Mouse (Mus musculus) urinary bladder, adult 18-20 months (tissue): ENCODE results near the gene Kntc1.
A peak's percentile ranks its signal among the peaks of the same experiment; 100 is the strongest.
"Not testable (repeated sequence)": the region's sequence is repeated elsewhere in the genome, so short reads cannot be mapped to it uniquely, and the experiment has no call there.

Experiments used
- DNase-seq, 2 experiments: peaks; one replicate each; pipeline ENCODE4 v3.0.0; 2022; ENCODE audit warnings: low spot score in 2 of 2, mixed read lengths in 2 of 2

The Kntc1 gene

DNA sequence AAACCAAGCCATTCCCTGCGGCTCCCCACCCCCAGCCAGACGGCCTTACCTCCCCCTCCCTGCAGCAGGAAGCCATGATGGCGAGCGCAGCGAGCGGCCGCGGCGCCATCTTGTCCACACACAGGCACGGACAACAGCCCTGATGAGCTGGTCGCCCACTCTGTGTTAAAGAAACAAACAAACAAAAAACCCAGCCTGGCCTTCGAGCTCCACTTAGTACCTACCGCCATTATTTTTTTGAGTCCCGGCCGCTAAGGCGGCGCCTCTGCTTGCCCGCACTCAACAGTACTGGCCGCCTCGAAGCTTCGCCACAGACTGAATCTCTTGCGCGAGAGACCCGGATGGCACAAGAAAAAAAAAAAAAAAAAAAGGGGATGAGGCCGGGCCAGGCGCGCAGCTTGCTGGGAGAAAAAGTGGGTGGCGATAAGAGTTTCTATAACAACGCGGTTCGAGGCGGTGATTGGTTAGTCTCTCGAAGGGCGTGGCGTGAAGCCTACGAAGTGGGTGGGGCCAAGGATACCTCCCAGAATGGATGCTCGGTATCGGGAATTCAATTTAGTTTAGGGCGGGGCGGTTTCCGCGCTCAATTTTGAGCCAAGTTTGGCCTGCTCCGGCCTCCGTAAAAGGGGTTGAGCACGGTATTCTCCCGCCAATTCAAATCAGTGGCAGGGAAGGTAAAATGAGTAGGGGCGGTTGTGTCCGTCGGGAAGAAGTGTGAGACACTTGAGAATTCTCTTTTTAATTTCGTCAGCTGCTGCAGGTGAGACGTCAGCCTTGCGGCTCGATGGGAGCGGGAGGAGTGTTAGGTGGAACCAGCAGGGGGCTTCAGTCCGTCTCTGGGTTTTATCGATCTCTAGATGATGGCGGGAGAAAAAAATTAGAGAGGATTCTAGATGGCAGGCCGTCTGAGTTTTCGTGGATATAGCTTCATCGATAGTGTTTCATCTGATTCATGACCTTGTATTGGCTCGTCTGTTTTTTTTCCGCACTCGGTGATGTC is at the start of gene Kntc1, which contains the start of gene Rsrc2:
Gene Kntc1, plus strand, starts transcription at position 652 of the 1,000 bp plus-strand sequence.
Gene Rsrc2, minus strand, starts transcription at position 350 of the 1,000 bp plus-strand sequence.
- DNase-seq: peak; percentile 99

DNA sequence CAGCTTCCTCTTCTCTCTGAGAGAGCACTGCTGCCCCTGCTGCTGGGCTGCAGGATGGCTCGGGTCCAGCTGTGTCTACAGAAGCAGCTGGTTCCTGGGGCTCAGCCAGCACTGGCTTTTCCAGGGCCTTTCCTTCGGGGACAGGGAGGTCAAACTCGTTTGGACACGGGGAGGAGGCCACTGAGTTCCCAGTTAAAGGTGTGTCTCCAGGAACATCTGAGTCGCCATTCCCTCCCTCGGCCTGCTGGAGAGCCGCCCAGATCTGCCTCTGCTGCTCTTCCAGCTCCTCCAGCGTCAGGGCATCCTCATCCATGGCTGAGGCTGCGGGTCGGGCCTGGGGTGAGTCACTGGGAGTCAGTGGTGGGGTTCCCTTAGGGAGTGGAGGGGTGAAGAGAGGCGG is 48.9 kb upstream of the Kntc1 start:
- peak in 1 of 2 experiments; percentile 49 for DNase-seq

DNA sequence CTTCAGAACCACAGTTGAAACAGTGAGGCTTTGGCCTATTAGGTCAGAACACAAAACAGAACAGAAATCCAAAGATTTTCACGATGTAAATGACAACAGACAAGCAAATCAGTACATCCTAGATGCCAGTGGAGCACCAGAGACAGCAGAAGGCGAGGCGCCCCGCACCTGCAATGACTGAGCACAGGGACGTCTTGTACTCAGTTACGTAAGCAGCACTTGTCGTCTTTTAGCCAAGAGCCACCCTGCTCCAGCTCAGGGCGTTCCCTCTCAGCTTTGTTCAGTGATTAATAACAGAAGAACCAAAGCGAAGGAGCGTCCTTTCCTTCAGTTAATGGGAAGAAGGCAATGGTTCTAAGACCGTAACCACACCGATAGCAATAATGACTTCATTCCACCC is 40.9 kb upstream of the Kntc1 start:
- DNase-seq: peak in 1 of 2 experiments; percentile 15

DNA sequence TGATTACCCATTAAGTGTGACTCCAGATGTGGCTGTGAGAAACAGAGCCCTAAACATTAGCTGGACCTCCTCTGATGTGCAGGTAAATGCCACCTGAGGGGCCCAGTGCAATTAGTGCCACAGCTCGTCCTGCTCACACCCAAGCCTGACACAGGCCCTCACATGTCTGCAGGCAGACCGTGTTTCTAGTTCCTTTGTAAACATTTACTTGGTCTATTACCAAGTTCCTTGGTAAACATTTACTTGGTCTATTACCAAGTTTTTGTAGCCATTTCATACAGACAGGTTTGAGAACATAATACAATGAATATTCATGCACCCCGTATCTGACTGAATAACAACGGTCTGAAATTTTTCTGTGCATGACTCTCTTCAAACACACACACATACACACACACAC is 39.9 kb upstream of the Kntc1 start:
- DNase-seq: peak in 1 of 2 experiments; percentile 45

DNA sequence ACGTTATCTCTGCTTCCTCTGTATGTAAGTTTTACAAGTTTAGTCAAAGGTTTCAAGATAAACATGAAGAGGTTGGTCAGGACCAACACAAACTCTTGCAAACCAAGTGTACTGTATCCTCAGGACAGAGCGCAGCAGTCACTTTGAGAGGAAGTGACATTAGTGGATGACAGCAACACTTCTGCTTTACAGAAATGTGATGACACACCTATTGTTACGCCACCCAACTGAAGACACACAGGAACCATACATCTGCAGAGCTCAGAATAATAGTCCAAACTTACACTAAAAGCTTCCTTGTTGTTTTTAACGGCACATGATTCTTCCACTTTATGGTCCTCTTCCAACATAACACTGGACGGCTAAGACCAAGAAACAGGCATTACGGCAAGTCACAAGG is 35.7 kb upstream of the Kntc1 start:
- no peak for DNase-seq

DNA sequence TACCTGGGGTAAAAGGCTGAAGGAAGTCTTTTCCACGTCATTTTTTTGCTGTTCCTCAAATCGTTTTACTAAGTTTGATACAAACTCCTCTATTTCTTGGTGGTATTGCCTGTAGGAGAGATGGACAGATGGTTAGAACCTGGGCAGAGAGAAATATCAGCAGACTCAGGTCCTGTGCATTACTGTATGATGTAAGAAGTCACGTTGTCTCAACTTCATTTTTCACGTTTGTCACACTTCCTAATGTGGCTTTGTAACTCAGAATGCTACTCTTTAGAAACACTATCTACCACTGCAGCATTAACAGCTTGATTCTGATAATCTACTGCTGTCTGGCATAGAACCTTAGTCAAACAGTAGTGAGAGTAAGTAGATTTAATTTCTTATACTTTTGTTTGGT is 34.9 kb upstream of the Kntc1 start:
- no peak for DNase-seq

DNA sequence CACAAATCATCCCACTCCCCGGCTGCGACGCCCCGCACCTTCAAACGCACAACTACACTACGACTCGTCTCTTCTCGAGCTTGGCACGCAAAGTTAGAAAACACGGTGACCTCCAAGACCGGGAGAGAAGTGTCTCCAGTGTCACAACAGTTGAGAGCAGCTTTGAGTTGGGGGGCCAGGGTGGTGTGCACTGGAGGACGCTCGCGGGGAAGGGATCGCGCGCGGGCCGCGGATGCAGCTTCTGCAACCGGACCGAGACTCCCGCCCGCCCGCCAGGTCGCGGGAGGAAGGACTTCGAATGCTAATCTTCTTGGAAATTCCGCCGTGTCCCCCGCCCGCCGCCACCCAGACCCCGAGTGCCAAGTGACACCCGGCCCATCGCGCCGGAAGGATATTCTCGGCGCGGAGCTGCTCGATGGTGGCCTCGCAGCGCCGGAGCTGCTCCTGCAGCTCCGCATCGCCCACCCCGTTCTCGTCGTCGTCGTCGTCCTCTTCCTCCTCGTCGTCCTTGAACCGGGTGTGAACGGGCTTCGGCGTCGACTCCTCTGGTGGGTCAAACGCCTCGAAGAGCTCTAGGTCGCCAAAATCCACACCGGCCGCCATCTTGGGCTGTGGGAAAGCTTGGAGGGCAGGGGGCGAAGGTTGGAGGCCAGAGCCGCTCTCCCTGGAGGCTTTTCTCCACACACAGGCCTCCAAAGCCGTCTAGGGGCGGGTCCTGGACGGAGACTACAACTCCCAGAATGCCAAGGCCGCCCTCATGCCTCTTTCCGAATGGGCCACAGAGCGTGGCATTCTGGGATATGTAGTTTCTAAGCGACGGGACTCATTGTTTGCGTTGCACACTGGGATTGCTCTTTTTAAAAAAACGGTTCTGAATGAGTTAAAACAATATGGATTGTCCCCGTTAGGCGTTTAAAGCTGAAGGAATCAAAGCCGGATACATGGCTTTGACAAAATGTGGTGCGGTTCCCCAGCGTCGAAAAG is 28.9 kb upstream of the Kntc1 start, which contains the start of gene Zcchc8:
Gene Zcchc8, minus strand, starts transcription at position 773 of the 984 bp plus-strand sequence.
- peak; percentile 88 to 94 for DNase-seq

DNA sequence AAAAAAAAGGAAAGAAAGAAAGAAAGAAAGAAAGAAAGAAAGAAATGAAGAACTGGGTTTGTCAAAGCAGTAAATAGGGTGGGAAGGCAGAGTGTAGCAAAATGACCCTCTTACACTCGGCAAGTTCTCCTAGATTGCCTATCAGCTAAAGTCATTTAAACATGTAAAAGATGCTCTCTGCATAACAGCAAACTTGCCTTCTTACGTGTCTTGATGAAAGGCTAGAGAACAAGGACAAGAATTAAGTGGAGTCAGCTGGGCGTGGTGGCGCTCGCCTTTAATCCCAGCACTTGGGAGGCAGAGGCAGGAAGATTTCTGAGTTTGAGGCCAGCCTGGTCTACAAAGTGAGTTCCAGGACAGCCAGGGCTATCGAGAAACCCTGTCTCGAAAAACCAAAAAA is 25.7 kb upstream of the Kntc1 start:
- not testable (repeated sequence) for DNase-seq

DNA sequence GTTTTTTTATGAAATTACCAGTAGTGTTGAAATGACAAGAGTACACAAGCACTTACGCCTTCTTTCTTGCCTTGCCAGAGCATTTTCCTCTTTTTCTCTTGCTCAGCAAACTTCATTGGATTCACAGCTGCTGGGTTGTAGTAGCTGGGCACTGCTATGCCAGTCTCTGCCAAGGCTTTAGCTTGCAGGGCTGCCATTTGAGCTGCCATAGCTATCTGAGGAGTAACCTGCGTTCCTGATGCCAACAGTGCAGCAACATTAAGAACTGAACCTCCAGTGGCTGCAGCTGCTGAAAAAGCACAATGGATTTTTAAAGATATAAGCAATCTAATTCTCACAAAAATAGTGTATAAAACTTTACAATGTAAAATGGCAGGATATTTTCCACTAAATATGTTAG is 18.5 kb upstream of the Kntc1 start:
- DNase-seq: no peak

DNA sequence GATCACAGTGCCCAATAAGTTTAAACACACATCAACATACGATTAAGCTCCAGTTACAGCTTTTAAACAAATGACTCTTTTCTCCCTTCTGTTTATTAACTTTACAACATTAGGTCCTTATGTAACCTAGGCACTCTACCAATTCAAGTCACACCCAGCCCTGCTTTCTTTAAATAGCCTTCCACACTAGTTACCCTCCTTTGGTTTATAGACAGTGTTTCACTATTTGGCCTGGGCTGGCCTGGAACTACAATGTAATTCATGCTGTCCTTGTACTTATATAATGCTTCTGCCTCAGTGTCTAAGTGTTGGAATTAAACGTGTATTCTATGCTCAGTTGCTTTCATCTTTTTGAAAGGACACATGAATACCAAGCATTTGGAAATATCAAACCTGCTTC is 5.2 kb upstream of the Kntc1 start:
- DNase-seq: no peak

DNA sequence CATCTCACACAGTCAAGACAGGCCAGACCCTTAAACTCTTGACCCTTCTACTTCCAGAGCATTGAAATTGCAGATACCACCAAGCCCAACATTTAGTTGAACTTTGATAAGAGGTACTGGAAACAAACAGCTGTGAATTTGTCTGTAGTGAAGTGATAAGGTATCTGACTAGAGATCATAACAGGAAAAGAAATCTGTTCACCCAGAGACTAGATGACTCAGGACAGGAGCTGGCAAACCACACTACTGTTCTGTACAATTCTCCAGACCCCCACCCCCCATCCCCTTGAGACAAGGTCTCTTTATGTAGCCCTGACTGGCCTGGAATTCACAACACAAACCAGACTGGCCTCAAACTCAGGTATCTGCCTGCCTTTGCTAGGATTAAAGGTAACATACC is 3.3 kb upstream of the Kntc1 start:
- no peak for DNase-seq

DNA sequence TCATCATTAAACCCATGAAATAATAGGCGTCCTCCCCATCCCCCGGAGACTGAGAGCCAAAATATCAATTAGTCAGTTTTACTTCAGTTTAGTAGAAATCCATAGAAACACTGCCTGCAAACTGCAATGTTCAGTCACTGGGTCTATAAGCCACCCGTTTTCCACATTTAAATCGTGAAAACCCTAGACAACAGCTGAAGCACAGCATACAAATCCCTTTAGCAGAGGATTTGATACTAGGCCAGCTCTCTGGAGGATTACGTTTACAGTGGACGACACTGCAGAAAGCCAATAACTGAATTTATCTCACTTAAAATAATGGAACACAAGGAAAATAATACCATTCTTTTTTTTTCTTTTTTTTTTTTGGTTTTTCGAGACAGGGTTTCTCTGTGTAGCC is 1.9 kb upstream of the Kntc1 start:
- DNase-seq: no peak

DNA sequence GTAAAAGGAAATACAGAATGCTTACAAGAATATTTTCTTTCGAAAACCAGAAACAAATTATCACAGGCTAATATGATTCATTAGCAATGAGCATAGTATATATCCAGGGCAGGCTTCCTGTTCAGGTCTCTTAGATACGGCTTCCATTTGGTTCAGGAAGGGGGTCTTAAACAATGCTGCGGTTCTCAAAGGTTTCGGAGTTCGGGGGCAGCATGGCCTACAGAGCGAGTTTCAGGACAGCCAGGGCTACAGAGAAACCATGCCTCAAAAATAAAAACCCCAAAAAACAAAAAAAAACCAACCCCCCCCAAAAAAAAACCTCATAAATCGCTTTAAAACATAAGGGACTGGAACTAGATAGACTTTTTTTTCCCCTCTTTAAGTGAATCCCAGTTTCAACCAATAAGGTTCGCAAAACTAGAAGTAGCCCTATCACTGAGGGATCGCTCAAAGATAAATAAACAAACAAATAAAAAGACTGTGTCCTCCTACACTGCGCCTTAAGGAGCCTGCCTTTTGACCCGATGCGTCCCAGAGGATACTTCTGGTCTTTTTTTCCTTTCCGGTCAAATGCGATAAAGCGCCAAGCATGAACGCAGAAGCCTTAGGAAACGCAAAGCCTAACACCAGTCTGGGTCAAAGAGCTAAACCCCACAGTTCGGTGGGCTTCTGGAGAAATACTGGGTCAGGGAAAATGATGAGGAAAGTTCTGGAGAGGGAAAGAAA is 1.0 kb upstream of the Kntc1 start:
- no peak for DNase-seq

DNA sequence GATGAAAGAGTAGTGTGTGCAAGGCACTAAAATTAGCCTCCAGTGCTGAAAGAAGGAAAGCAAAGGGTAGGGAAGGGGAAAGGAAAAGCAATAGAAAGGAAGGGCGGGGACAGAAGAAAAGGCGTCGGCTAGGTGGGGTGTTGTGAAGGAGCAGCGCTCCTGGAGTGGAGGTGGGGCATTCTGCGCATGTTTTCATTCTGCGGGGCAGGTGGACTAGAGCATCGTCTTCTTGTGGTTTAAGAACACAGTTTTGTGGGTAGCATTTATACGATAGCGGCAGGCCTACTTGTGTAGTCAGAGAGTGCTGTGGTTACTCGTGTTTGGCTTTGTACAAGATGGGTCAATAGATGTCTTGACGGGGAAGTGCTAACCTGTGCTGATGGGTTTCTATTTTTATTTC is 16.0 kb downstream of the Kntc1 start:
- no peak for DNase-seq

DNA sequence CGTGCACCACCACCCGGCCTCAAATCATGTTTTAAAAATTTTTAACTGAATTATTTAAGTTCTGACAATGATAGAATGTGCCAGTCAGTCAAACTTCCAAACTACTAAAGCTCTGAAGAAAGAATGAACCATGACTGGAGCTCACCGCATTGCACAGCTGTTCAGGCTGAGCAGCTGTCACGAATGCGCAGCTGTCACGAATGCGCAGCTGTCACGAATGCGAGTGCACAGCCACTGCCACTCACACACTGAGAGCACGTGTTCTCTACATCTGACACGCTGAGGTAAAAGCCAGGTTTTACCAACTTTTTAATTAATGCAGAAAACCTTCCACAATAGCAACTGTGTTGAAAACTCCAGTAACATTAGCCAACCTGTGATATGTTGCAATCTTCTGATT is 16.9 kb downstream of the Kntc1 start:
- DNase-seq: not testable (repeated sequence)

DNA sequence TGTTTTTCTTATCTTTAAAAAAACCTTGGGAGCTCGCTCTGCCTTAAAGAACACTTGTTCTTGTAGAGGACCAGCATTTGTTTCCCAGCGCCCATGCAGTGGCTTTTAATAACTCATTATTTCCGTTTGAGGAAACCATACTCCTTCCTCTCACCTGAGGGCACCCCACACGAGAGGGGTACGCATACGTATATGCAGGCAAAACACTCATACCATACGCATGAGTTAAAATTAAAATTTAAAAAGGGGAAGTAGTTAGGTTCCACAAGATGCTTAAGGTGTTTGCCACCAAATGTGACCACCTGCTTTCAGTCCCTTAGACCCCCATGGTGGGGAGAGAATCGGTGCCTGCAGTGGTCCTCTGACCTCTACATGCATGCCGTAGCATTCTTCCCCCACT is 23.9 kb downstream of the Kntc1 start:
- DNase-seq: no peak

DNA sequence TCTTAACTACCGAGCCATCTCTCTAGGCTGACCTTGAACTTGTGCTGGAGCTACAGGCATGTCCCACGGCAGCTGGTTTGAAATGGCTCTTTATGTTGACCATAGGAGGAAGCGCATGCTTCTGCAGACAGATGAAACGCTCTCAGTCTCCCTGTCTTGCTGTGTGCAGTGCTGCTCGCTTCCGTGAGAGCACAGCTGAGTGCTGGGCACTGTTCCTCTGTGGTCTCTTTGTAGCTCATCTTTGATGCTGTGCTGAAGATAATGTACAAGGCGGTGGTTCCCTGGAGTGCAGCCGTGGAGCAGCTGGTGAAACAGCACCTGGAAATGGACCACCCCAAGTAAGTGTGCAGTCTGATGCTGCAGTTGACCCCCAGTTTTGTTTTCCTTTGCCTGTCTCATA is 31.2 kb downstream of the Kntc1 start:
- no peak for DNase-seq

DNA sequence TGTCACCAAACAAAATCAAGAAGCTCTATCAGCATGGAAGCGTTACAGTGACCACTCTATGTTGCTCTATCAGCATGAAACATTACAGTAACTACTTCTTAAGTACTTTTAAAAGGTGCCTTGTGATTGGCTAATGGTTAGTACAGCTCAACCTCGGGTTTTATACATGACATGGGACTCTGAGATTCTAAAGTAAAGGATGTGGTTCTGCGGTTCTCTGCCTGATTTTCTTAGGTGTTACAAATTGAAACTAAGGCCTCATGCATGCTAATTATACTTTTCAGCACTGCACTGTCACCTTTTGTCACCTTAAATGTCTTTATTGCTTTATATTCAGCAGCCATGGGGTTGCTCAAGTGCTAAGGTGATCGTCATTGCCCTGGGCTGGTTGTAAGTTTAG is 32.3 kb downstream of the Kntc1 start:
- no peak for DNase-seq

DNA sequence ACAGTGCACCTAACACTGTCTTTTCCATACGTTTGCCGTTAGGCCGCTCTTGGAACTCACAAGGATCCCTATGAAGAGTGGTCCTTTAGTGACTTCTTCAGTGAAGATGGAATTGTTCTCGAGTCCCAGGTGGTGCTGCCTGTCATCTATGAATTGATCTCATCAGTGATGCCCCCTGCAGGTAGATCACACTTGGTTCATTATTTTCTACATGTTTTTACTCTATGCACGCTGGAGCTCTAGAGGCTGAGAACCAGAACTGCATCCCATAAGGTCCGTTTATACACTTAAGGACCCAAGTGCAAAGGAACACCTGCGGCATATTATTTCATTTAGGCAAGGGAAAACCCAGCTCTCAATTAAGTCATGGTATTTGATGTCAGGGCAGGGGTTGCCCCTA is 39.5 kb downstream of the Kntc1 start:
- no peak for DNase-seq

DNA sequence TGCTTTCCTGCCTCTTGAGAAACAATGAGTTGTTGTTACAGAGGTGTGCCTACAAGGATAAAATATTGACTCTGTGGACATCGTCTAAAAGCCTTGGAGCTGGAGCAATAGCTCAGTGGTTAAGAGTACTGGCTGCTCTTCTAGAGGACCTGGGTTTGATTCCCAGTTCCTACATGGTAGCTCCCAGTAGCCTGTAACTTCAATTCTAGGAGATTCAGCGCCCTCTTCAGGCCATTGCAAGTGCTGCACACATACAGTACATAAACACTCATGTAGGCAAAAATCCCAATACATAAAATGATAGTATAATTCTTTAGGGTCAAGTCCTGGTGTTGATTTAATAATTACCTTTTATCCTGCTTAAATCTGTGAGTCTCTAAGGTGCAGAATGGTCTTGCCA is 43.6 kb downstream of the Kntc1 start:
- DNase-seq: no peak

DNA sequence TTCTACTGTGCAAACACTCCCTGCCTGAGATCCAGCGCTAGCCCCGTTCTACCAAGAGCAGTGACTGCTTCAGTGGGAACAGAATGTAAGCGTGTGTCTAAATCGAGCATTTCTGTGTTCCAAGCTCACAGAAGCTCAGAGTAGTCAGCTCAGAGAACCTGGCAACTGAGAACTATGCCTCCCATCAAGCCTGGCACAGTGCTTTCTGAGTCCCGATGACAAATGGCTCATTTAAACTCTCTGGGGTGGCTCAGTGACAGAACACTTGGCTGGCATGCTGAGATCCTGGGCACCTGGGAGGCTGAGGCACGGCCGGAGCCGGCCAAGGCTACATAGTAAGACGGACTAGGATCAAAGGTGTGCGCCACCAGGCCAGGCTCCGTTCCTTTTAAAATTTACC is 56.8 kb downstream of the Kntc1 start:
- DNase-seq: no peak
